Mouse (Mus musculus): ENCODE data around the gene Vhl.

GRCm38 (mm10) chr6:113642605-113643004 lies 18.8 kb downstream of the Vhl start:
- TF ChIP-seq CTCF (IDR thresholded peaks at IDR 0.05; ENCODE audit: borderline replicate concordance, insufficient read depth, low read depth, low read length): no peak
- TF ChIP-seq POLR2A (IDR thresholded peaks at IDR 0.05; ENCODE audit: borderline replicate concordance, insufficient read depth, low read length): no peak

All from cerebellum, adult 2 months (tissue).